Mouse (Mus musculus) heart, embryonic 10.5 days (tissue): ENCODE results near the gene Rfx5. TPM values are rescaled to one million over a fixed set of nuclear protein-coding genes. Genes with fewer than 3 reads are reported as not detected.

ENCODE experiments used
- microRNA-seq: library from miRNA; unstranded; fragments of <30 nt; microRNA quantifications from one replicate; pipeline ENCODE4, GENCODE M21; 2017
- polyA plus RNA-seq: library from polyadenylated mRNA; unstranded; fragments of >200 nt; fragmentation: Nextera tagmentation; extraction: Ambion mirVana; gene quantifications from 2 replicates; pipeline ENCODE4 v1.2.1, GENCODE M21; 2016

Rfx5 gene
- polyA plus RNA-seq, 1 experiment from 2014 or later, result 7.3 TPM

Small RNA genes lying within 50 kb of the gene (microRNA-seq; reads per million reads assigned to microRNA genes)
- gene Mir7013, result 0.76 reads per million

Other genes with a start within 250 kb of the Rfx5 start
- gene Cgn, start 167.6 kb upstream of the Rfx5 start, polyA plus RNA-seq, result 3.4 and 8.0 TPM in 2 replicates
- 11.8 and 13.2 TPM in 2 replicates for gene Pogz, start 116.5 kb upstream of the Rfx5 start, polyA plus RNA-seq
- gene Psmb4, start 67.1 kb upstream of the Rfx5 start, polyA plus RNA-seq, result 305 and 348 TPM in 2 replicates
- 30.5 and 35.8 TPM in 2 replicates for gene Selenbp1, start 21.0 kb upstream of the Rfx5 start, polyA plus RNA-seq
- gene Pi4kb, start 20.7 kb downstream of the Rfx5 start, polyA plus RNA-seq, result 8.4 and 17.3 TPM in 2 replicates
- gene Zfp687, start 61.4 kb downstream of the Rfx5 start, polyA plus RNA-seq, result 28.1 and 28.2 TPM in 2 replicates
- 282 and 332 TPM in 2 replicates for gene Psmd4, start 88.5 kb downstream of the Rfx5 start, polyA plus RNA-seq
- gene Pip5k1a, start 152.9 kb downstream of the Rfx5 start, polyA plus RNA-seq, result 18.3 and 18.8 TPM in 2 replicates
- 124 and 172 TPM in 2 replicates for gene Vps72, start 156.9 kb downstream of the Rfx5 start, polyA plus RNA-seq
- 0.70 and 0.90 TPM in 2 replicates for gene Tmod4, start 170.4 kb downstream of the Rfx5 start, polyA plus RNA-seq
- gene Scnm1, start 179.9 kb downstream of the Rfx5 start, polyA plus RNA-seq, result 55.3 and 60.9 TPM in 2 replicates
- gene Lysmd1, start 180.0 kb downstream of the Rfx5 start, polyA plus RNA-seq, result 8.7 and 10.1 TPM in 2 replicates
- gene Tnfaip8l2, start 188.3 kb downstream of the Rfx5 start, polyA plus RNA-seq, result 0.21 and 1.2 TPM in 2 replicates
- 1.9 and 4.1 TPM in 2 replicates for gene Sema6c, start 206.4 kb downstream of the Rfx5 start, polyA plus RNA-seq